ENCODE assay signal across 16 mouse cellular contexts in genomic region chr7:121927882-121928281, GRCm38 (mm10).
"Had no signal": no experiment of that assay in that cellular context is flagged by ENCODE, and none has a peak within 500 bp of the region (broad histone marks: within the 10 kb centered on the region; RNA-seq: fewer than 3 reads in every experiment).

No protein-coding gene starts in this region.

- H3K27me3 ChIP-seq: neural tube, embryonic 13.5 days; neural tube, embryonic 15.5 days; stomach, embryonic 15.5 days had no signal

- H3K9ac ChIP-seq: neural tube, embryonic 13.5 days; neural tube, embryonic 15.5 days; stomach, embryonic 15.5 days had no signal

- H3K9me3 ChIP-seq: neural tube, embryonic 13.5 days; neural tube, embryonic 15.5 days; stomach, embryonic 15.5 days had no signal

- DNase-seq: retina, postnatal 1 day; right cerebral cortex, adult 18-20 months; right cerebral cortex, postnatal 14 days; right cerebral cortex, postnatal 25 days; right cerebral cortex, postnatal 4 days; spleen, adult 18-20 months; thymus, adult 18-20 months; thymus, adult 2 months; thymus, postnatal 14 days; thymus, postnatal 25 days; thymus, postnatal 36 days; thymus, postnatal 4 days had no signal

- H3K27ac ChIP-seq: neural tube, embryonic 13.5 days; neural tube, embryonic 15.5 days; stomach, embryonic 15.5 days; stomach, postnatal 0 days had no signal

- H3K4me2 ChIP-seq: neural tube, embryonic 13.5 days; neural tube, embryonic 15.5 days; stomach, embryonic 15.5 days had no signal

- H3K4me1 ChIP-seq: neural tube, embryonic 13.5 days; neural tube, embryonic 15.5 days; stomach, embryonic 15.5 days had no signal

- H3K4me3 ChIP-seq: neural tube, embryonic 13.5 days; neural tube, embryonic 15.5 days; stomach, embryonic 15.5 days had no signal
